Mouse (Mus musculus): ENCODE measurements around the gene Baz1b.

DNA sequence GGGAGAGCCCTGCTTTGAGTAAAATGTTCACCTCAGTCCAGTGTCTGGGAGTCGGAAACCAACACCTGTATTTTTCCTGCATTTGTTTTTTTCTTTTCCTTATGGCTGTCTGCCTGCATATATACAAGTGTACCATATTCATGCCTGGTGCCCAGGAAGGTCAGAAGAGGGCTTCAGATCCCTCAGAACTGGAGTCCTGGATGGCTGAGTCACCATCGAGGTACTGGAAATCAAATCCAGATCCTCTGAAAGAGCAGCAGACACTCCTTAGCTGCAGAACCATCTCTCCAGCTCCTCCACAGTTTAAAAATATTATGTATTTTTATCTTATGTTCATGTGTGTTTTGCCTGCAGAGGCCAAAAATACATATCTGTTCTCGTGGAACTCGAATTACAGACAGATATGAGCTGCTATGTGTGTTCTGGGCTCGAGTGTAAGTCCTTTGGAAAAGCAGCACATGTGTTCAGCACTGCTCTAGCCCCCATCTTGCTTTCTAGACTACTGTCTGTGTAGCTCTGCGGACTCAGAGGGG lies 15.3 kb upstream of the Baz1b start:
- TF ChIP-seq CTCF (IDR thresholded peaks at IDR 0.05; ENCODE audit: low read depth, low read length), result no peak
- no peak for TF ChIP-seq POLR2A (IDR thresholded peaks at IDR 0.05; ENCODE audit: extremely low read depth, insufficient read depth, low read length)

Measured in liver, adult 2 months (tissue).